Mouse (Mus musculus) lung, postnatal 0 days (tissue): ENCODE measurements around the gene Taco1.

ENCODE experiments used
- CTCF ChIP-seq: IDR thresholded peaks from 2 replicates; pipeline ENCODE4 v1.5.1; 2016; ENCODE audit warnings: antibody characterized with exemption, mild to moderate bottlenecking
- EP300 ChIP-seq: IDR thresholded peaks from 2 replicates; pipeline ENCODE4 v1.6.1; 2016; ENCODE audit warnings: antibody characterized with exemption, mild to moderate bottlenecking, control low read depth

DNA sequence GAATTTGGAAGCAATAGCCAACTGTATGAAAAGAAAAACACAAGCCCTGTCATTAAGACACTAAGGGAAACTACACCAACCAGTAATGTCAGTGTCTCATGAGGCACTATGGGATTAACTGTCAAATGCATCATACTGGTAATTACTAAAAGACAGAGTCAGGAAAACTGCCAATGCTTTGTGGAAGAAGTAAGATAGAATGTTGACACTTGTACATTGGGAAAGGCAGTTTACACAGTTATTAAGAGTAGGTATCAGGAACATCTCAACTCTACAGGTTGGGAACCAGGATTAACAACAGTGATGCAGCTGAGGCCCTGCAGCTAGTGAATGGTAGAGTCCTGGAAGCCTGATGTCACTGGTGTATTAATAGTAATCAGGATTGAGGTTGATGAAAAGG, 21.5 kb upstream of the Taco1 start:
- no peak for TF ChIP-seq CTCF
- no peak for TF ChIP-seq EP300
